Mouse (Mus musculus) retina, adult 2 months (tissue): ENCODE measurements around the gene Prr27.
A peak's percentile ranks its signal among the peaks of the same experiment; 100 is the strongest.

Experiments
- DNase-seq: peaks from one replicate; pipeline ENCODE4 v3.0.0-alpha.2; 2012; ENCODE audit warnings: low read depth, low spot score

Prr27 gene

DNA sequence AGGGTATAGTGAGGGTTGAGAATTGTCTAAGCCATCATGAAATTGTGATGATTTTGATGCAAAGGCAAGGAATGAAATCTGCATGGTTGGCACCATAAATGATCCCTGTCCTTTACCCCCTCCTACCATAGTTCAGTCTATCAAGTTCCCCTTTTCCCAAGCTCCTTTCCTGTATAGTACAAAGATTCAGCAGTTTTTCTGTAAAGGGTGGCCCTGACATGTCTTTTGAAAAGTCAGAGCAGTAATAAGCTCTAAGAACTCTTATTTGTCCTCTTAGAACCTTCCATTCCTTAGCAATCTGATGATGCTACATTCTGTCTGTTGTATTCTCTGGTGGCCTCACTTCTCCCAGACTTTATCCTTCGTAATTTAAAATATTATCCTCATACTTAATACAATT, at the start of gene Prr27:
TSS of gene Prr27 (plus strand) at position 301 of the 400 bp plus-strand sequence.
- DNase-seq: no peak

DNA sequence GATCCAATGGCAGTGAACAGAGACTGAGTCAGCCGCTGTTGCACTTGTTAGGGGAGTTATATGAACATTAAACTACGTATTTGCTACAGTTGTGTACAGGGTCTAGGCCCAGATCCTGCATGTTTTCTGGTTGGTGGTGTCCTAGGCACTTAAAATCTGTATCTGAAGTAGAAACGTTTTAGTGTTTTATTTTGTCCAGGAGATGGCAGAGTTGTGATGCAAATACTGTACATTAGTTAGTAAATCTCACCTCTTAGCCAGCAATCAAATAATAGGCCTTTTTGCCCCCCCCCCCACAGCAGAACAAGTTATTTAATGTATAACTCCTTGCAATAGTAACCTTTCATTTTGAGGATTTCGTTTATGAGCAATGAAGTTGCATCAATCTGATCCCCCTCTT, 42.8 kb upstream of the Prr27 start:
- no peak for DNase-seq

DNA sequence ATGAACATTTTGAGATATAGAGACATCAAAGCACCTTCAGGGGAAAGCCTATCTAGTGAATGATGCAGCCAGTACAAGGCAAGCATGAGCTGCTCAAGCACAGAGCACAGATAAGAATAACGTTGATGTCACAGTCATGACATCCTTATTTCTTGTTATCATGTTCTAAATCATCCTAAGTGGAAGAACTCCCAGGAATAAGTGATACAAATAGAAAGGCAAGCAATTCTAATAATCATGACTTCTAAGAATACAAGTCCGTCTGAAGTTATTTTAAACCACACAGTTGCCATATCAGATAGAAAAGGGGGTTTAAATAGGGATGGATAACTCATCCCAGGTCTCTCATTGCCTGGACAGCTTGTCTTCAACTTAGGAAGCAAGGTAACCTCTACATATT, 17.7 kb upstream of the Prr27 start, which contains the start of gene Csn1s2b:
TSS of gene Csn1s2b (plus strand) at position 301 of the 400 bp plus-strand sequence.
- DNase-seq: no peak

DNA sequence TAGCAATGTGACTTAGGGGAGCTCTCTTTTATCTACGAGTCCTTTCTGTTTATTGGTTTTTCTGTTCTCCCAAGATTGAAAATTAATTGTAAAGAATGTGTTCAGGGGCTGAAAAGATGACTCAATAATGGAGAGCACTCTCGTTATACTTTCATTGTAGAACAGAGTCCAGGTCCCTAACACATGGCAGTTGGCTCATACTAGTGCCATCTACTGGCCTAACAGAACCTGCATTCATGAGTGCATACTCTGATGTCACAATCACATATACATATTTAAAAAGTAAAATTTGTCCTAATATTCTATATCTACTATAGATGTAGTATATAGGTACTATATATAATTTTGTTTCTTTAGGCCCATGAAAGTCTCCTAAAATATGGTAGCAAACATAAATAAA, 16.2 kb upstream of the Prr27 start:
- DNase-seq: no peak

DNA sequence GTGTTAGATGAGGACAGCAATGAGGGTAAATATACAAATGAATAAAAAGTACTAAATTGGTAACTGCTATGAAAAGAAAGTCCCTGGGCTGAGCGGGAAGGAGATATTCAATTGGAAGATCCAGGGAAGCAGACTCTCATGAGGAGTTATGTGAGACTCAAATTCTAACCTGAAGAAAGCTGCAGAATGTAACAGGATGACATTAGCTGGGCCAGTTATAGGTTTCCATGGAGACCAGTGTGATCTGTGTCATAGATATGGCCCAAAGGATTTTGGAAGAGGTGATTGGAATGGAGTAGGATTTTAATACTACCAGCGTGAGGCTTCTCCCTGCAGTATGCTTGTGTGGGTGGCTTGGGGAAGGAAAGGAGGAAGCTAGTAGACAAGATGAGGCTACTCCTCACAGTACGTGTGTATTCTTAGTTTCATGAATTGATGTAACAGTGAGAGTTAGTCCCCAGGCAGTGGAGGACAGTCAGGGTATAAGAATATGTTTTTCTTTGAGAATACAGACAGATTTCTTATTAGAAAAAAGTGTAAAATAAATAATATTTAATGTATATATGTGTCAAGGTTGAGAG, 29.7 kb downstream of the Prr27 start:
- DNase-seq: no peak

DNA sequence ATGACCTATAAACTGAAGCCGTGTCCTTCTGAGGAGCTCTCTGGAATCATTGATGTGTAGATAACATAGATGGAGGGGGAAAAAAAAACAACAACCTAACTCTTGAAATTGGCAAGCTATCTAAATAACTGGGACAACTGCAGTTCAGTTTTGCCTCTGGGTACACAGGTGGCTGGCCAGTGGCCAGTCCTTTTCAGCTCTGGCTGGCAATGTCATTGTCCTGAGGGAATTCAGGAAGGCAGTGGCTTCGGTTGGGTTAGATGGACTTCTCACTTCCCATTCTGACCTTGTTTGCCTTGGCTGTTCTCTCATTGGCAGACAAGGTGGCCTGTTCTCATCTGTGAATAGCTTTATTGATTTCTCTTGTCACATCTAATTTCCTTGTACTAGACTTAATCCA, 44.6 kb downstream of the Prr27 start:
- DNase-seq: peak; percentile 25

DNA sequence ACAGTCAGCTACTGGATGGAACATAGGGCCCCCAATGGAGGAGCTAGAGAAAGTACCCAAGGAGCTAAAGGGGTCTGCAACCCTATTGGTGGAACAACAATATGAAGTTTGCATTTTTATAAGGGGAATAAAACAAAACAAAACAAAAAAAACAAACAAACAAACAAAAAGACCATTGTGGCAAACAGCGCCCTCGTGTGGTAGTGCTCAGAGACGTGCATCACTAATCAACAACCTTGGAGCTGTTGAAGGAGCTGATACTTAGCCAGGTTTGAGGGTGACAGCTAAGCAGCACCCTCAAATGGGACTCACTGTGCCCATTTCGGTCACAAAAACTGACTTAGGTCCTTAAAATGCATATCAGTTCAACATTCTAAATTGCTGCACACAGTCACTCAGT, 45.9 kb downstream of the Prr27 start:
- no peak for DNase-seq

DNA sequence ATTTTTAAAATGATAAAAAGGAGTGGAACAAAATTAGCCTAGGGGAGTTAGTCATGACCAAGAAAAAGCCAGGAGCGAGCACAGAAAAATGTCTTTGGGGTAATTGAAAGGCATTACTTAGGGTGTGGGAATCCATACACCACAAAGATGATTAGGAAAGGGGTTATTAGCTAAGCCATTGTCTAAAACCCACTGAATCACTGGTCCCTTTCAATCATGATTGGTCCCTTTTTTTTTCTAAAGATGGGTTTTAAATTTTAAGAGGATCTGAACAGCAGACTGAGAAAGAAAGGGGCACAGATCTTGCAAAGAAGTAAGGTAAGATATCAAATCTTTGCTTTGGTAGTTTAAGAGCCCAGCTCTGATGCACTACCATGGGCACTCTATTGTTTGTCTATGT, 59.2 kb downstream of the Prr27 start, which contains the start of gene Odam:
TSS of gene Odam (plus strand) at position 301 of the 400 bp plus-strand sequence.
- no peak for DNase-seq
